Comparison of ENCODE assay signal across 8 mouse cellular contexts in genomic region chr10:80939671-80940070, GRCm38 (mm10). TPM values are rescaled to one million over a fixed set of nuclear protein-coding genes. Genes with fewer than 3 reads are reported as not detected.
DNase-seq lines count a peak whose midpoint lies in the region; ATAC-seq and TF ChIP-seq lines count a peak whose summit lies in the region.

No protein-coding gene starts in this region.

- TF ChIP-seq CTCF in lung, postnatal 0 days (IDR thresholded peaks at IDR 0.05) = no peak

- DNase-seq in Muller cell, postnatal 12 days (ENCODE audit: inconsistent ontology term) = peak; percentile 82
- DNase-seq in cerebellum, adult 8-10 months = peak; percentile 64
- peak; percentile 80 for DNase-seq in hindbrain, embryonic 10.5 days (ENCODE audit: low spot score)
- DNase-seq in layer of hippocampus, postnatal 14 days (ENCODE audit: low spot score in 2 of 2) = peak; percentile 69 to 73
- DNase-seq in lung, postnatal 0 days (ENCODE audit: low spot score) = peak; percentile 90
- DNase-seq in ovary, postnatal 36 days (ENCODE audit: low spot score) = peak; percentile 83
- DNase-seq in thymus, postnatal 10 days (ENCODE audit: low spot score in 2 of 2) = peak; percentile 54 to 77

- peak overlapping the region; percentile 62 for H3K4me2 ChIP-seq in lung, postnatal 0 days (replicated peaks; ENCODE audit: low read depth, low read length)

- peak overlapping the region; percentile 53 for H3K4me3 ChIP-seq in hindbrain, embryonic 10.5 days
- peak overlapping the region; percentile 24 for H3K4me3 ChIP-seq in lung, postnatal 0 days (ENCODE audit: low read depth, low read length)

- H3K36me3 ChIP-seq in hindbrain, embryonic 10.5 days = no peaks in the 10 kb centered on the region
- no peaks in the 10 kb centered on the region for H3K36me3 ChIP-seq in lung, postnatal 0 days (ENCODE audit: insufficient read depth, low read length)

- H3K4me1 ChIP-seq in hindbrain, embryonic 10.5 days (replicated peaks) = peaks cover 67% of the 10 kb centered on the region
- H3K4me1 ChIP-seq in lung, postnatal 0 days (ENCODE audit: insufficient read depth, low read depth, low read length) = peaks cover 56% of the 10 kb centered on the region

- WGBS in hindbrain, embryonic 10.5 days = 7% methylated on average over 28 of the region's 28 CpGs
- WGBS in lung, postnatal 0 days = 5% methylated on average over 28 of the region's 28 CpGs

- no peak for TF ChIP-seq EP300 in lung, postnatal 0 days (IDR thresholded peaks at IDR 0.05)

- H3K9ac ChIP-seq in lung, postnatal 0 days (replicated peaks; ENCODE audit: low read depth) = no peak overlapping the region

- no peaks in the 10 kb centered on the region for H3K9me3 ChIP-seq in hindbrain, embryonic 10.5 days
- H3K9me3 ChIP-seq in lung, postnatal 0 days (ENCODE audit: low read length) = no peaks in the 10 kb centered on the region

- H3K27ac ChIP-seq in hindbrain, embryonic 10.5 days = peak overlapping the region; percentile 80
- H3K27ac ChIP-seq in lung, postnatal 0 days (ENCODE audit: low read length) = peak overlapping the region; percentile 73; the same call in 1 of the 2 replicates

- peaks cover 70% of the 10 kb centered on the region for H3K27me3 ChIP-seq in hindbrain, embryonic 10.5 days (ENCODE audit: insufficient read depth, poor library complexity, severe bottlenecking)
- H3K27me3 ChIP-seq in lung, postnatal 0 days (replicated peaks; ENCODE audit: insufficient read depth, low read length) = no peaks in the 10 kb centered on the region

- ATAC-seq in frontal cortex, adult (ENCODE audit: low TSS enrichment) = peak; percentile 54
- peak; percentile 55 for ATAC-seq in lung, postnatal 0 days

RNA-seq across cellular contexts. Expression of gene Gadd45b, which starts 9.8 kb away (rescaled TPM):
- 9.8 and 11.8 TPM in 2 replicates for polyA plus RNA-seq in hindbrain, embryonic 10.5 days (2016; fragmentation: Nextera tagmentation; extraction: Ambion mirVana)
- 10 to 100 TPM; 14.0 to 17.6 TPM for total RNA-seq in layer of hippocampus, postnatal 14 days (2021)
- 131 and 145 TPM in 2 replicates for polyA plus RNA-seq in lung, postnatal 0 days (2015; fragmentation: Nextera tagmentation; extraction: Ambion mirVana)

RNA-seq across cellular contexts. Expression of gene Lmnb2, which starts 21.6 kb away (rescaled TPM):
- polyA plus RNA-seq in hindbrain, embryonic 10.5 days (2016; fragmentation: Nextera tagmentation; extraction: Ambion mirVana) = 65.8 and 78.4 TPM in 2 replicates
- 10 to 100 TPM; 18.2 to 21.5 TPM for total RNA-seq in layer of hippocampus, postnatal 14 days (2021)
- 6.9 and 7.3 TPM in 2 replicates for polyA plus RNA-seq in lung, postnatal 0 days (2015; fragmentation: Nextera tagmentation; extraction: Ambion mirVana)

RNA-seq across cellular contexts. Expression of gene Timm13, which starts 38.9 kb away (rescaled TPM):
- polyA plus RNA-seq in hindbrain, embryonic 10.5 days (2016; fragmentation: Nextera tagmentation; extraction: Ambion mirVana) = 374 and 391 TPM in 2 replicates
- total RNA-seq in layer of hippocampus, postnatal 14 days (2021) = 100 to 1,000 TPM; 161 to 172 TPM
- 211 and 233 TPM in 2 replicates for polyA plus RNA-seq in lung, postnatal 0 days (2015; fragmentation: Nextera tagmentation; extraction: Ambion mirVana)

Comparison
In these comparisons a context has a peak if more than half of its experiments do, and no peak if none do; other contexts are left out.
1. Peak in every context shown above with its lines: DNase-seq, ATAC-seq, H3K4me3 ChIP-seq and H3K27ac ChIP-seq.
2. RNA of gene Gadd45b, which starts 9.8 kb away (polyA plus RNA-seq): 131 to 145 TPM in lung, postnatal 0 days; 9.8 to 11.8 TPM in hindbrain, embryonic 10.5 days; every median in the first group is over 10 times any median in the second.